Mouse (Mus musculus) c-Kit-negative CD71-positive TER-119-positive erythroid progenitor cells, embryonic 14.5 days (primary cell): ENCODE measurements around the gene 0610012G03Rik.
A peak's percentile ranks its signal among the peaks of the same experiment; 100 is the strongest.

Source experiments
- DNase-seq: peaks from one replicate; pipeline ENCODE4 v3.0.0-alpha.2; 2013; ENCODE audit warnings: low read depth, low spot score

The 0610012G03Rik gene

DNA sequence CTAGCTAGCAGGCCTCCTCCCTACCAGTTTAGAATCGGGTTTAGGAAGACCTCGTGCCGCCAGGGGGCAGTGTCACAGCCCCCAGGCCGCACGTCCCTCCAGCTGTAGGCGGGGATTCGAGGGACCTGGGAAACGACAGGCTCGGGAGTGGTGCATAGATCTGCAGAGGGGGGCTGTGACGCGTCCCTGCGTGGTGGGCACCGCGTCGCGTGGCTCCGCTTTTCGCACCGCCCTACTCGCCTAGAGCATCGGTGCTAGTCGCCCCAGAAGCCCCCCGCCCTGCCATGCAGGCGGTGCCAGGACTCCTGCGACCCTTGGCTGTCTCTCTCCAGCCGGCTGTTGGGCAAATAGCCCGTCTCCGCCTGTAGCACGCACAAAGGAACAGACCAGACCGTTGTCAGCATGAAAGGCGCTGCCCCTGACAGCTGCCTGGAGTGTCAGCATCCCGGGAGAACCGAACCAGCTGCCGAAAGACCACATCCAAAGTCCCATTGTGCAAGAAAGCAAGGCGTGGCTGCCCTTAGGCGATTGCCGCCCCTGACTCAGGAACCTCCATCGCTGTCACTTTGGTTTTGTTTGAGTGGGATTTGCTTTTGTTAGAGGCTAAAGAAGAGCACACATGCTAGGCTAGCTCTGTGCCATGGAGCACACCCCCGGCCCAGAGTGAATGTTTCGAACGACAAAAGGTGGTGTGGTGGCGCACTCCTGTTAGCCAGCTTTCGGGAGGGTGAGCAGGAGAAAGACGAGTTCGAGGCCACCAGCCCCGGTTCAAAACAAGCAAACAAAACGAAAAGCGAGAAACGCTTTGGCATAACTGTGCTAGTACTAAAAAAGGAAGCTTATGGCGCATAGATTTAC lies 15.2 kb downstream of the 0610012G03Rik start:
- DNase-seq: peak; percentile 33

DNA sequence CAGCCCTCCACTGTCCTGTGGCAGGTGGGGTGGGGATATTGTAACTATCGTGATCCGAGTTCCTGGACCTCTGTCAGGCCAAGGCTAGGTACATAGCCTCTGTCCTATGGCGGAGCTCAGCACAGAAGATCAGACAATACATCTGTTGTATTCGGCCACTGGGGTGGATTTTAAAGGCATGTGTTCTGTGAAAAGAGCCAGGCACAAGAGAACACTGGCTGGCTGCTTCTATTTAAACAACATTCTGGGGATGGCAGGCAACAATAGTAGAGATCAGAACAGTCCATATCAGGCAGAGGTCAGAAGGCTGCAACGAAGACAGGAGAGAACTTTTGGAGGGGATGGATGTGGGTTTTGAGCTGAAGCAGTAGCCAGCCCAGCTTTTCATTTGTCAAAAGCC lies 16.0 kb downstream of the 0610012G03Rik start:
- DNase-seq: no peak

DNA sequence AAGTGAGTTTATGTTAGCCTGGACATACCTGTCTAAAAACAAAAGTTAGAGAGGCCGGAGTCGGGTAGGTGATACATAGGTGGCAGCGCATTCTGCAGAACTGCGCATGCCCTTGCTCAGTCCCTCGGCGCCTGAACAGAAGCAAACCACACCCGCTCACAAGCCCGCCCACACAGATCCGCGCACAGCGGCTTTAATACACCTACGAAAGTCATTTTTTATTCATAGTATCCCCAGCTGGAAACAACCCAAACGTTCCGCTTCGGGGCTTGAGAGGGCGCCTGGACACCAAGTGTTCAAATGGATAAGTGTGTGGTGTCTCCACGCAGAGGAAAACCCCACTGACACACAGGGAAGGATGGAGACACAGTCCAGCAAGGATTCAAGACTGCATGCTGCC lies 17.0 kb downstream of the 0610012G03Rik start:
- DNase-seq: no peak

DNA sequence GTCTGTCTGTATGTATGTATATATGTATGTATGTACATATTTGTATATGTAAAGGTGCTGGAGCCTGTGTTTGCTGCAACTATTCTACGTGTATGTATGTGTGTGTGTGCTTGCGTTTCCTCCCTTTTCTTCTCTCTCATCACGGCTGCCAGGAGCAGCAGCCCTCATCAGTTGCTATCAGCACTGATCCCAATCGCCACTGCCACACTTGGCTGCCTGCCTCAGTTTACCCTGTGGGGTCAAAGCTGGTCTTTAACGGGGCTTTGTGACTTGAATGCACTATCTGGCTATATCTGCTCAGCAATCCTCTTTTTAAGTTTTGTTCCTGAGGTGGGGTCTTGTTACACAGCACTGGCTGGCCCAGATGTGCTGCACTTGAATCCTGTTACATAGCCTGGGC lies 20.9 kb downstream of the 0610012G03Rik start:
- DNase-seq: no peak

DNA sequence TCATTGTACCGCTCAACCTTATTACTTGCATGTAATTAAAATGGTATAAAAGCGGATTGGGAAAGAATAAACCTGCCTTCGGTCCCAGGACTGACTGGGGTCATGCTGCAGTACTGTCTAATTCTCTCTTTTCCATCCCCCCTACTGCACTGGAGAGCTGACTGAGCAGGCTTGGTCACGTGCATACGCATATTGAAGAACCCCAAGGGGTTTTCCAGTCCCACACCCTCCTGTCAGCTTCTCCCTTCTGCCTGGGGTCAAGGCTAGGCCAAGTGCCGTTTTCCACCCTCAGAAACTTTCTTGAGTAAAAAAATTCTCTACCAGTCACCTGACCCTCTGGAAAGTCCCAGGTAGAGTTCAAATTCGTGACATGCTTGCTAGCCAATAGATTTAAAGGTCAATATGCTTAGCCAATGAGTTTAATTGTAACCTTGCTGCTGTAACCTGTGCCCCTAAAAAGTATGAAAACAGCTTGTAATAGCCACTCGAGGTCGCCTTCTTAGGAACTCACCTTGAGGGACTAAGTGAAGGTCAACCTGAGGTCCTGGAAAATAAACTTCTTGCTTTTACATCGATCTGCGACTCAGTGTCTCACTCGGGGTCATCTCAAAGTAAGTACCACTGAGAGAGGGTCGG lies 21.6 kb downstream of the 0610012G03Rik start:
- no peak for DNase-seq

DNA sequence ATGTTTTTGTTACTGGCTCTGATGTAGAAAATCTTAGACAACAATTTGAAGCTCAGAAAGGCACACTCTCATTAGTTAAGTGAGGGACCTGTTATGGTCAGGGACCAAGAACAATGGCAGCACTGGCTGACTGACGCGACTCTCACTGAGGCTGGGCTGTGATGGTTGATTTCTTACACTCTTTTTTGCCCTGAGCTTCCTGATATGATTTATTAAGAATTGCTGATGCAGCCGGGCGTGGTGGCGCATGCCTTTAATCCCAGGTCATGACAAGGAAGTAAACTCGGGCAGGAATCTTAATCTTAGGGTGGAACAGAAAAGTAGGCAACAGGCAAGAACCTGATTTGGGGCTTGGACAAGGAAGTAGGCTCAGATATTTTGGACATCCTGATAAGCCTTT lies 22.2 kb downstream of the 0610012G03Rik start:
- no peak for DNase-seq

DNA sequence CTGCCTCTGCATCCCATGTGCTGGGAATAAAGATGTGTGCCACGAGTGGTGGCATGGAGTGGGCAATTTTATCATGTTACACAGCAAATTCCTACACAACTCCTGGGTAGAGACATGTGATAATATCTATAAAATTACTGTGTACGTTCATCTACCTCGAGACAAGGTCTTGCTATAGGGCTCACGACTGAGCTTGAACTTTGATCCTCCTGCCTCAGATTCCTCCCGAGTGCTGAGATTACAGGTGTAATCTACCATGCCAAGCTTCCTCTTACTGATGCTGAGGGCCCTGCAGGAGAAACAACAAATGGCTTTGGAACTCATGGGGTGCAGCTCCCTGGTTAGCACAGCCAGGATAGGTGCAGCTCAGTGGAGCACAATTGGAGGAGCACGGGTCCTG lies 23.9 kb downstream of the 0610012G03Rik start:
- DNase-seq: no peak

DNA sequence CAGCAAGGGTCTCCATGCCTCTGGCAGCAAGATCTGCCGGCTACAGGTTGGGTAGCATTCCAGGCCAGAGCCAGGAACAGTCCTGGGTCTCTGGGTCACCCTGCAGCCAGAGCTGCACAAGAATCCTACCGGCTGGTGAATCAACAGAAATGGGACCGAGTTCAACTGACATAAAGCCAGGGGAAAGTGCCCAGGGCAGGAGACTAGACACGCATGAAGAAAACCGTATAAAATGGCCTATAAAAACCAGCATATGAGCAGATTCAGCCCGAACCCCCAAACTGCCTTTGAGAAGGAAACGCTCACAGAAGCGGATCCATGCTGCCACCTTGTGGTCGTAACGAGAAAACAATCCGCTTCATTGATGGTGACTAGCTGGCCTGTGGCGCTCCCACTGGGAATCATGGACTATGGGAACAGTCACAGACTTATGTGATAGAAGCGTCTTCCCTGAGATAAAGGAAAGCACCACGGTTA lies 30.0 kb downstream of the 0610012G03Rik start:
- DNase-seq: peak; percentile 40

DNA sequence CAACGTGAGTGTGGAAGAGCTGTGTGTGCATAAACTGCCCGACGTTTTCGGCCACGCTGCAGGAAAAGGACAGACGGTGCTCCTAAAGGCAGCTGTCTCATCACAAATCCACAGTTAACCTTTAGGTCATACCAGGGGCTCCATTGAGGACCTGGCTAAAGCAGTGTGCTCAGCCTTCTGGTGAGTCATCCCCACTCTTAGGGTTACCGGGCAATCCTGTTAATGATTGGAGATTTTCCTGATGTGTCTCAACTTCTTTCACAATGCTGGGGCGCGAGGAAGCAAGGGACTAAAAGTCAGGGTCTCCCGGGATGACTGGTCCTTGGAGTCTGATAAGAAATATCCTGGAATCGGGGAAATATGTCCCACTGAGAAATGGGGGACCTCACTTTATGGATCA lies 30.5 kb downstream of the 0610012G03Rik start:
- DNase-seq: no peak

DNA sequence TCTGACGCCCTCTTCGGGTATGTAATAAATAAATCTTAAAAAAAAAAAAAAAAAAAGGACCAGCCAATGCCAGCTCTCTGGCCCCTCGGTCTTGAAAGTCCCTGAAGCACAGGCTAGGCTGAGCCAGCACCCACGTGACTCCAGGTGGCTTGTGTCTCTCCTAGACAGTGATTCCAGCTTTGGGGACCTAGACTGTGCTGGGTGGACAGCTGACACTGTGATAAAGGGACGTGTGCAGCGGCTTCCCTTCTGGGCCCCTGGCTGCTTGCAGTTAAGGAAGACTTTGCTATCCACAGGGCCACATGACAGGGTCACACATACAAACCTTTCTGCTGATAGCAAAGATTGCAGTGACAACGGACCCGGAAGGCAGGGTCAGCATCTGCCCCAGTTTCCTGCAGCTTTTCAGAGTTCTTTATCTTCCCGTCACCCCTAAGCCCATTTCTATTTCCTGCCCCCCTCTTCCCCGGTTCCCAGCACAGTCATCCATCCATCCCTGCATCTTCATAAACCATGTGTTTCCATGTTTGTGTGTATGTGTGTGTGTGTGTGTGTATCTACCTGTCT lies 37.9 kb downstream of the 0610012G03Rik start:
- DNase-seq: no peak

DNA sequence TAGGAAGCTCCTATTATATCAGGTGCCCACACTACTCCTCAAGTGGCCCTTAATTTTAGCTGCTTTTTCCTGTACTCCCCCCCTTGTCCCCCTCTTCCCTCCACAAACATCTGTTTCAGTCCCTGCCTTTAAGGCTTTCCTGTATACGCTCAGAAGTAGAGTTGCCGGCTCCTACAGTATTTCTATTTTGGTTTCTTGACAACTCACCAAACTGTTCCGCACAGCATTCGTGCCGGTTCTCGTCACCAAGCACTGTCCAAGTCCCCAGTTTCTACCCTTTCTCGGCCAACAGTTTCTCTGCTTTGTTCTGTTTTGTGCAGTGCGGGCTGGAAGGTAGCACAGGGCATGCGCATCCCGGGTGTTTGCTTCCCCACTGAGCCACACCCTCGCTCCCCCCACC lies 39.3 kb downstream of the 0610012G03Rik start:
- no peak for DNase-seq

DNA sequence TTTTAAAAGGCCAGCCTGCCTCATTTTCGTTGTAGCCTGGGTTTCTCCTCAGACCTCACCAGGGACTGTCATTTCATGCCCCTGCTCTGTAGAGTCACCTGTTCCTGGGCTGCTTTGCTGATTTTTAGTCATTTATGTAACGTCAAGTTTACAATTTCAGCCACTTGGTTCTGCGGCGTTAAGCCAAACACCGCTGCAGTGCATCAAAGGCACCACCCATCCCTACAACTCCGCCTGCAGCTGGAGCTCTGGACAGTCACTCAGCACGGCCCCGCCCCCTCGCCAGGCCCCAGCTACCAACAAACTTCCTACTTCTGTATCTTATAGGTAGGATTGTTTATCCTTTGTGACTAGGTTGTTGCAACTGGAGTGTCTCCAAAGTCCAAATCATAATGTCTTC lies 41.4 kb downstream of the 0610012G03Rik start:
- no peak for DNase-seq

DNA sequence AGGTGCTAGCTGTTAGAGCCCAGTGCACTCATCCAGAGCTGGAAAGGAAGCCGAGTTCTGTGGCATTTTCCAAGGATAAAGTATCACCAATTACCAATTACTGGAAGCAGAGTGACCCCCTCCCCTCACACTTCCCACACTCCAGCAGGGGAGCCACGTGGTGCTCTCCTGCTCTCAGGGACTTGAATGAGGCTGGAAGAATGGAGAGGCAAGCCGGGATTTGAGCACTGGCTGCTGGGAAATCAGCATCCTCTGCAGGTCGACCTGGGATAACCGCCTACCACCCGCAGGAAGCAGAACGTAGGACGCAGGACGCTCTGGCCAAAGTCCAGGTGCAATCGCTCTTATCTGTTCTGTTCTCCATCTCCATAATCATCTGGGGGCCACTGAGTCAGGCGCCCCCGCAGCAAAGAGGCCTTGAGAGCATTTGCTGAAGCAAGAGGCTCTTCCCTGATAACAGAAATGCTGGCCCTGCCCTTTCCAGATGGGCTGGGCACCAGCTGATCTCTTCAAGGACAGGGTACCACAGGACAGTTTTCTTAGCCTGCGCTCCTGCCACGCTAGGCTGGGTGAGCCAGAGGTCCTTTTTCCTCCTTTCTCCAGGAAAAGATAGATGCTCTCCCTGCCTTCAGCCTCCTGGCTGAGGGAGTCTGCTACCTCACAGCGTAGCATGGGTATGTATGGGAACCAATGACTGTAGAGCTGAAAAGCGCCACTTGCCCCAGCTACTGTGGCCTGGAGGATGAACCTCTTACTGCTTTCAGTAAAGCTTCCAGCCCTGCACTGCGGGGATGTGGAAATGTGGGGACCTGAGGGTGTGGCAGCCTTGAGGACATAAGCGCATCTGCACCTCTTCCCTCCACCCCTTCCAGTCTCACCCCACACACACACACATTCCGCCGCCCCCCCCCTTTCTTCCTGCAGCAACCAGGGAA lies 42.1 kb downstream of the 0610012G03Rik start:
- no peak for DNase-seq

DNA sequence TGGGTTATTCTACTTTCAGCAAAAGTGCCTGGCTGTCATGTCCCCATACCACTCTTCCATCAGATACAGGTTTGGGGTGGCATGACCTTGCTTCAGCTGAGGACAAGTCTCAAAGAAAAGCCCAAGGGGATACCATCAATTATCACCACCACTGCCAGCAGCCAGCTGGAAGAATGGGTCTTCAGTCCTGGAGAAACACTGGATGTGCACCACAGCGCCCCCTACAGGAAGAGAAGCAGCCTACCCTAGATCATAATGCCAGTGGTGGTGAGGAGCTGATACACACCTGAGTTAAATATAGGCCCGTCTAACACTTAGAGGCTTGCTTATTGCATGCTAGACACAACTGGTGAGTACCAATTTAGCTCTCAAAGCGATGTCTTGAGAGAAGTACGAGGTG lies 43.0 kb downstream of the 0610012G03Rik start:
- DNase-seq: peak; percentile 20

DNA sequence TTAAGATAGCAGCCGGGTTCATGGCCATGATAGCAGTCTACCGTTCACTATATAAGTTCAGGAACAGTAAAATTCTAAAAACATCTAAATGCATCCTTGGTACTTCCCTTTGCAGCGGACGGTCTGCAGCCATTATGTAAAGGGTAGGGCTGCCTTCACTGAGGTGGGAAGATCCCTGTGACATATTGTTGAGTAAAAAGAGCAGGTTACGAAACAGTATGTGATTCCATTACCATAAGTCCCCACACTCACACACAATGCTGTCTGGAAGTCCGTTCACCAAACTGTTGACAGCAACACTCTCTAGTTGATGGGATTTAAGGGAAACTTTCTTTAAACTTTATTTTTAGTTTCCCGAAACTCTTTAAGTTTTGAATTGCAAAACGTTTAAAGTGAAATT lies 45.1 kb downstream of the 0610012G03Rik start:
- no peak for DNase-seq

DNA sequence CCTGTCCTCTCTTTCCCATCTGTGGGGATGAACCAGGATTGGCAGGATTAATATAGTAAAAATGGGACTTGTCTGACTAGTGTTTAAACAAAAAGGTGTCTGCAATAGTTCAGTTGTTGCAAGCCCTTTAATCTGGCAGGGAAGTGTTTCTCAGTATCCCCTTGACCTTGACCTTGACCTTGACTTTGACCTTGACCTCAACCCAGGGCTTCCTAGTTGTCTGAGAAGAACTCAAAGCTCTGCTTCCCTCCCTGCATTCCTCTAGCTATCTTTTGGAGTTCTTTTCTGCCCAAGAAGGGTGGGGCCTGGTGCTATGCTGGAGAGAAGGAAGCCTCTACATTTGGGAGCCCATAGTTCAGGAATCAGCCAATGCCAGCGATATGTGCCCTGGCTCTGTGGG lies 46.4 kb downstream of the 0610012G03Rik start:
- no peak for DNase-seq

DNA sequence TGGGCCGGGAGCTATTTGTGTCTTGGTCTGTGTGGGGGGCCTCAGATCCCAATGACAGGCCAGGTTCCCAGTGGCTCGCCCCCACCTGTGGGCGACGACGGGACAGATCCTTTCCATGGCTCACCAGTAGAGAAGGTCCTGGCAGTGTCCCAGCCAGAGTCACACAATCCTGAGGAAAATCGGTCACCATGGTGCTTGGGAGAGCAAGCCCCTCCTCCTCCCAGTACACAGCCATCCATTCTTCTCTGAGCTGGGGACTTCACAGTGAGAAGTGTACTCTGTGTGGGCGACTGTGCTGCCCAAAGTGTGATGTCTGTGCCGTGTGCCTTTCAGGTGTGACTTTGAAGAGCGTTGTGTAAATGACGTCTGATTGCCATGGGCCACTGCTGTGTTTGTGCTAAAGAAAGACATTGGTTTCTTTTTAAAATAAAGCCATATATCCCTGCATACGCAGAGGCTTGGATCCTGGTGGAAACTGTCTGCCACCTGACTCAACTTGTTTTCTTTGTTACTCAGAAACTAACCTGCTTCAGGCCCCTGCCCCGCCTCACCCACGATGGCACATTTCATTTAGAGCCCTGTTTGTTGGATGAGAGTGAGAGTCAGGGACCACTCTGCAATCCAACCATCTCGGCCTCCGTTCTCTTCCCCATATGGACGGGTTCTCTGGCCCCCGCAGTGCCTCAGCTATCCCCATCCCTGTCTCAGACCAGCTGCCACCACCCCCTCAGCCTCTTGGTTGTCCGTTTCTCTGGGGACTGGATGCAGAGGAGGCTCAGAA lies 49.6 kb downstream of the 0610012G03Rik start:
- no peak for DNase-seq
